Mouse (Mus musculus) cerebellum, adult (tissue): ENCODE results near the gene Fcgrt.

Source experiments
- ATAC-seq: cut with Nextera tagmentation; 2 replicates; pipeline ENCODE4 v1.9.2; 2017; ENCODE audit warnings: mild to moderate bottlenecking, moderate library complexity, mixed read lengths; ENCODE audit not compliant: insufficient number of reproducible peaks, low FRiP score, low TSS enrichment

Fcgrt gene

GRCm38 (mm10) chr7:45061532-45062075 is 42.0 kb downstream of the Fcgrt start:
- no peak for ATAC-seq

GRCm38 (mm10) chr7:45060632-45061122 is 43.0 kb downstream of the Fcgrt start:
- no peak for ATAC-seq

GRCm38 (mm10) chr7:45058607-45059571 is 44.8 kb downstream of the Fcgrt start:
- no peak for ATAC-seq

- no peak for ATAC-seq
These were observed 46.7 kb downstream of the Fcgrt start for GRCm38 (mm10) chr7:45056972-45057348.

- ATAC-seq = no peak
These were observed 47.2 kb downstream of the Fcgrt start for GRCm38 (mm10) chr7:45056329-45056971.

GRCm38 (mm10) chr7:45053931-45054510 is 49.6 kb downstream of the Fcgrt start:
- peak; percentile 84 for ATAC-seq

GRCm38 (mm10) chr7:45053117-45053930 is 50.3 kb downstream of the Fcgrt start:
- no peak; the same call in 1 of the 2 replicates for ATAC-seq

GRCm38 (mm10) chr7:45052862-45053116 is 50.9 kb downstream of the Fcgrt start, which contains the start of gene Prr12:
Gene Prr12, minus strand, starts transcription at chr7:45052881.
- no peak for ATAC-seq

GRCm38 (mm10) chr7:45052181-45052861 is 51.3 kb downstream of the Fcgrt start:
- ATAC-seq = no peak

- ATAC-seq = no peak
These were observed 52.1 kb downstream of the Fcgrt start for GRCm38 (mm10) chr7:45051601-45051974.

GRCm38 (mm10) chr7:45050945-45051600 is 52.6 kb downstream of the Fcgrt start:
- 0 out of 2 replicates have a peak, but pooled peaks have one; percentile 32 for ATAC-seq

GRCm38 (mm10) chr7:45048923-45049657 is 54.6 kb downstream of the Fcgrt start:
- ATAC-seq = no peak

- no peak for ATAC-seq
These were observed 55.4 kb downstream of the Fcgrt start for GRCm38 (mm10) chr7:45048001-45048890.

GRCm38 (mm10) chr7:45047491-45047890 is 56.2 kb downstream of the Fcgrt start:
- ATAC-seq = no peak

GRCm38 (mm10) chr7:45046853-45047350 is 56.7 kb downstream of the Fcgrt start:
- no peak for ATAC-seq

- no peak for ATAC-seq
These were observed 57.9 kb downstream of the Fcgrt start for GRCm38 (mm10) chr7:45045741-45046140.

- ATAC-seq = no peak
These were observed 60.3 kb downstream of the Fcgrt start for GRCm38 (mm10) chr7:45043307-45043706.
